Mouse (Mus musculus) Patski (cell line): Measurements from ENCODE around the gene Lrrc4c. TPM values are rescaled to one million over a fixed set of nuclear protein-coding genes. Genes with fewer than 3 reads are reported as not detected.

Experiments
- ATAC-seq: fragments of 100-300 bp; one replicate; pipeline ENCODE4 v1.8.0; 2021
- CTCF ChIA-PET: fragments of 350-600 bp; sonication (Branson Sonifier 250); formaldehyde crosslinking; loops from one replicate; lab custom pipeline; 2022; ENCODE audit warnings: inconsistent platforms; lab: Charles Lee
- POLR2A ChIA-PET: fragments of 350-600 bp; sonication (Branson Sonifier 250); formaldehyde crosslinking; loops from one replicate; lab custom pipeline; 2022; ENCODE audit warnings: antibody characterized with exemption, inconsistent platforms; lab: Charles Lee
- DNase-seq: peaks from one replicate; pipeline ENCODE4 v3.0.0-alpha.2; 2011; ENCODE audit warnings: low read depth, low spot score
- H3K27me3 ChIP-seq: fragments of 371-371 bp; one replicate; pipeline ENCODE4 v1.5.1; 2021
- CTCF ChIP-seq: fragments of 100-300 bp; IDR thresholded peaks from one replicate; pipeline ENCODE4 v1.5.1; 2021
- in situ Hi-C: fragments of 300-500 bp; cut with MboI; formaldehyde crosslinking; loops from 3 replicates; pipeline ENCODE4 v1.11.1; 2018; ENCODE audit warnings: low pct_unique_long_range_greater_than_20kb, mixed read lengths
- polyA plus RNA-seq: library from polyadenylated mRNA; unstranded; gene quantifications from one replicate; pipeline ENCODE4 v1.2.3, GENCODE M21; 2021

The Lrrc4c gene
- polyA plus RNA-seq, 1 experiment from 2014 or later = not detected

DNA sequence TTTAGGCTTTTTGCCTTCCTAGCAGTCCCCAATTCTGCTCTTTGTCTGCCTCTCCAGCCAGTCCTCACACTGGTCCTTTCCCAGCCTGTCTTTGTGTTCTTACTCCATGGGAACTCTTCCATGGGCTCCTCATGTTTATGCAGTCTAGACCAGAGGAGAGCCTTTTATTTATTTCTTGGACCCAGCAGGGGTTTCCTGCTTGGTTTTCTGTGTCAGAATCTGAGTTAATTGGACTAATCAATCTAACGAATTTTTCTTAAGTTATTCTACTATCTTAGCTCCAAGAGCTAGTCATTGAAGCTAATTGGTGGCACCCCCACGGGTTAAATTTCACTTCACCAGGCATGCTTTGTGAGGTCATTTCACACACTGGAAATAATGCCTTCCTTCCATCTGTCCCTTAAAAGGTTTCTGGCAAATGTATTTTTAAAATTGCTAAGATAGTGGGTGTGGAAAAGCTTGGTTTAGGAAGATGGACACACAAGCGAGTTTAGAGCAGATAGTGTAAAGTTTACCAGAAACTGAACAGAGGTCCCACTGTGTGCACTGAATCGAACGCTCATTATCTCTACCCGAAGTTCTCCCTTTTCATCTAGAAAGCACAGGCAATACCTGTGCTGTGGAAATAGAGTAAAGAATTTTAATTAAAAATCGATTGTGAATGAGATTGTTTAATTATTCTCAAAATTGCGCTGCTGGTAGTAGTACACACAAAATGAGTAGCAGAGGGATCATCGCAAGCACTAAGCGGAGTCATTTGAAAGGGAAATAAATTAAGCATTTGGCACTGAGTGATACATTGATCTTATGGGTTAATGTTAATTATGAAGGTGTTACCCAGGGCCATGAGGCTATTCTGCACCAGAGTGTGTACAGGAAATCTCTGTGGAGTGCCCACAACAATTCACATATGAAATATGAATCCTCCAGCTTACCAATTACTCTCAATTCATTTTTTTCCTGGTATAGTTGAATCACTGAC is 1226.0 kb downstream of the Lrrc4c start:
- ATAC-seq (no peak), DNase-seq (no peak)
- in situ Hi-C loops = no loop called here
- CTCF ChIA-PET = no interaction called here
- peaks cover 3% of the 10 kb centered on the region for H3K27me3 ChIP-seq
- POLR2A ChIA-PET = no interaction called here
- TF ChIP-seq CTCF = no peak

DNA sequence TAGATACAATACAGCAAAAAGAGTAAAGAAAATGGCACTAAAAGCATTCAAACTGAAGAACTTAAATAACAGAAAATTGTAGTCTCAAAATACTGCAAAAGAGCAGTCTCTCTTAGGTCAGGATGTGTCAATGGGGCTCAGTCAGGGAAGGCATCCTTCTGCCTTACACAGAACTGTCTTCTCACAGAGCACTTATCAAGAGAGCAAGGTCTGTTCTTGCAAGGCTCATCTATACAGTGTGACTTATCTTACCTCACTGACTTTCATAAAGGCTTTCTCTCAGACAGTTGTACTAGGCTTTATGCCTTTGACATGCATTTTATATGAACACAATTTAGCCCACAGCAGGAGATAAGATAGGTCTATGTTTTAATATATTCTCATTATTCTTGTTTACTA is 1226.7 kb downstream of the Lrrc4c start:
- TF ChIP-seq CTCF = no peak
- peaks cover 3% of the 10 kb centered on the region for H3K27me3 ChIP-seq
- ATAC-seq (no peak), DNase-seq (no peak)
- ChIA-PET CTCF (no interaction called here), POLR2A (no interaction called here)
- in situ Hi-C loops = no loop called here

DNA sequence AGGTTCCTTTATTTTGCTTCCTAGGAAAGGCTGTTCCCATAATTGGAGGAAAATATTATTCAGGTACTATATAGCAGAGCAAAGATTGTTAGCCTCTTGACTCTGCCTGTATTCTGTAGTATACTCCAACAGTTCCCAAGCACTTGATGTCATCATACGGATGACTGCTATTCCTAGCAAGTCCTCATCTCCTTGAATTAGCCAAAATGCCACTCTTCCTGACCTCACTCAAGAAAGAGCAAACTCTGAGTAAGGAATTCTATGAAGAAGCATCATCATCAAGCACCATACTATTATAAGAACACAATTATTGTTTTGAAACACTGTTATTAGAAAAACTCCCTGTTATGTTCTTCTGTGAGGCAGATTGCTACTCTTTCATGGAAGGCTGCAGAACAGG is 1228.0 kb downstream of the Lrrc4c start:
- H3K27me3 ChIP-seq = peaks cover 3% of the 10 kb centered on the region
- ChIA-PET POLR2A (no interaction called here), CTCF (no interaction called here)
- in situ Hi-C loops = no loop called here
- DNase-seq (no peak), ATAC-seq (no peak)
- TF ChIP-seq CTCF = no peak

DNA sequence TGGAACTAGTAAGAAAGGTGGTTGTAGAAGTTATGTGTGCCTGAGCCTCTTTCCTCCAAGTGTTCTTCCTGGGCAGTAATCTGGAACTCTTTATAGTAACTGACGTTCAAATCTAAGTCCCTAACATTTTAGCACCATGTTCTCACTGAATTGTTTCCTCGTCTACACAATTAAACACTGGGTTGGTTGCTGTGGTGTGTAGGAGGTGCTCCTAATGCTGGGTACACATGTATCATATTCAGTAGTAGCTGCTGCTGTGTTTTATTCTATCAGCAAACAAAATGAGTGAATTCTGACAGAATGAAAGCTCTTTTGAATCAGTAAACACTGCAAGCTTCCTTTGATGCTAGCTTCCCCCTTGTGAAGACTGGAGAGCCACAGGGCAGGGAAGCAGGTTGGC is 1246.5 kb downstream of the Lrrc4c start:
- in situ Hi-C loops = no loop called here
- no peaks in the 10 kb centered on the region for H3K27me3 ChIP-seq
- DNase-seq (no peak), ATAC-seq (no peak)
- TF ChIP-seq CTCF = no peak
- POLR2A ChIA-PET = no interaction called here
- CTCF ChIA-PET = no interaction called here

DNA sequence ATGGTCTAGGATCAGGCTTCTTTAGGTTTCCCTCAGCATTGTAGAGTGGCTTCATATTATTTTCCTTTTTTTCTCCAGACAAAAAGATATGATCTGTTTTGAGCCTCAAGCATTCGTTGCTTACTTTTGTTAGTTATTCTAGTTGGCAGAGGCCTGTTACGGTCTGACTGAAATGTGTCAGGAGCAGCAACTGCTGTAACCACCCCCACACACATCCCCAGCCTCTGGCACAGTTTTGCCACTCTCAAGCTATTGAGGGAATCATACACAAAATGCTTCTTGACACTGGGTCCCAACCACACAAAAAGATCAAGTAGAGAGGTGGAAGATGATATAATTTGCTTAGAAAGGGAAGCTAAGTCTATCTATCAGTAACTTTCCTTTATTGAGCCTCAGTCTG is 1251.0 kb downstream of the Lrrc4c start:
- DNase-seq (no peak), ATAC-seq (no peak)
- POLR2A ChIA-PET = no interaction called here
- no peaks in the 10 kb centered on the region for H3K27me3 ChIP-seq
- TF ChIP-seq CTCF = no peak
- in situ Hi-C loops = no loop called here
- CTCF ChIA-PET = no interaction called here

DNA sequence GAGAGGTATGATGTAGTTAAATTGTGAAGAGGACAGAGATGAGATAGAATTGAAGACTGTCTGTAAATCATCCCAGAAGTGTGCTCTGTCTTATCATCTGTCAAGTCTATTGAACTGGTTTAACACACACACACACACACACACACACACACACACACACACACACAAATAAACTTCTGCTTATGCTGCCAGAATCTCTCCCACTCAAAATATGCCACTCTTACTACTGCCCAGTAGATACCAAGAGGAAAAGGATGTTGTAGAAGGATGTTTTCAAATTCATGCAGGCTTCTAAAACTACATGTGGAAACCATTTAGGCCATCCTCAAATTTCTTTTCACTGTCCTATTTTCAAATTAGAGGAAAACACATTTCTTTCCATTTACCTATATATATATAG is 1257.0 kb downstream of the Lrrc4c start:
- in situ Hi-C loops = no loop called here
- DNase-seq (no peak), ATAC-seq (no peak)
- ChIA-PET POLR2A (no interaction called here), CTCF (no interaction called here)
- no peaks in the 10 kb centered on the region for H3K27me3 ChIP-seq
- no peak for TF ChIP-seq CTCF

DNA sequence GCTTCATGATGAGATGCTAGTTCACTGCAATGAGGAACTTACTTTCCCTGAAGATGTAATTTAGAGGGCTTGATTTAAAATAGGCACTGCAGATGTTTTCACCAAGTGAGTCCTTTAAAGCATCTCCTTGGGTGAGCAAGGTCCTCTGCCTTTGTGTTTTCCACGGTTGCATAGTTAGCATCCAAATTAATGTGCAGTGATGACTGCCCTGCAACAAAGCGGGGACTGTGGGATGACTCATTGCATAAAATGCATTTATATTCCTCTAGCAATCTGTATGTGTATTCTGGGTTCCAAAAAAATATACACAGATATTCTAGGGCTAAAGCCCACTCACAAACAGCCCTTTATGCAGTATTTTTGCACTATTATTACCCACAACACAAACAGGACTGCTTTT is 1263.2 kb downstream of the Lrrc4c start:
- ATAC-seq (no peak), DNase-seq (no peak)
- POLR2A ChIA-PET = no interaction called here
- no peak for TF ChIP-seq CTCF
- in situ Hi-C loops = no loop called here
- CTCF ChIA-PET = no interaction called here
- no peaks in the 10 kb centered on the region for H3K27me3 ChIP-seq

DNA sequence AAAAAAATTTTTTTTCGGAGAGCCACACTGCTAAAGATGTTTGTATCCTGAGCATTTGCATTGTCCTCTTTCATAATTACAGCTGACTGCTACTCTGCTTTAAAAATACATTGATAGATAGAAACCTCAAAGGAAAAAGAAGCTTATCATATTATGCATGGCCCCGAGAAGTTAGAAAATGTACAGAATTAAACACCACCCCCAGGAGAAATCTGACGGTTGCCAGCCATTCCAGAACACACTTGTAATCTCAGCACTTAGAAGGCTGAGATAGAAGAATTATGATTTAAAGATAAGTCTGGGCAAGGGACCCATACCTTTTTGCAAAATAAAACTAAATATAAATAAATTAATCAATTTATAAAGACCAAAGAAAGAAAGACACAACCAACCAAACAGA is 1268.4 kb downstream of the Lrrc4c start:
- no peak for DNase-seq
- no peak for TF ChIP-seq CTCF
- no peaks in the 10 kb centered on the region for H3K27me3 ChIP-seq
- ChIA-PET POLR2A (no interaction called here), CTCF (no interaction called here)
- in situ Hi-C loops = no loop called here
- ATAC-seq = no peak

DNA sequence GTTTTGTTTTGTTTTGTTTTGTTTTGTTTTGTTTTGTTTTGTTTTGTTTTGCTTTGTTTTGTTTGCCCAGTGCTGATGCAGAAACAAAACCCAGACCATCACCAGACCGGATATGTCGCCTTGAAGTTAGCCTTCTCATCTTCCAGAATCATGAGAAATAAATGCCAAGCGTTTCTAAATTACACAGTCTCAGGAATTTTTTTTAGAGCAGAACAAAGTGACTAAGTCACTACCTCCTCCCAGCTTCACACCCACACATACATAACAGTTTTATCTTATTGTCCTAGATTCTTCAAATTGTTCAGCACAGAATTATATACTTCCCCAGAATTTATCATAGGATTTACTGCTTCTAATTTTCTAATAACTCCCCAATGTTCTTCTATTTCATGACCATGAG is 1272.6 kb downstream of the Lrrc4c start:
- no peak for TF ChIP-seq CTCF
- CTCF ChIA-PET = no interaction called here
- H3K27me3 ChIP-seq = no peaks in the 10 kb centered on the region
- no peak for ATAC-seq
- in situ Hi-C loops = no loop called here
- POLR2A ChIA-PET = no interaction called here
- no peak for DNase-seq

DNA sequence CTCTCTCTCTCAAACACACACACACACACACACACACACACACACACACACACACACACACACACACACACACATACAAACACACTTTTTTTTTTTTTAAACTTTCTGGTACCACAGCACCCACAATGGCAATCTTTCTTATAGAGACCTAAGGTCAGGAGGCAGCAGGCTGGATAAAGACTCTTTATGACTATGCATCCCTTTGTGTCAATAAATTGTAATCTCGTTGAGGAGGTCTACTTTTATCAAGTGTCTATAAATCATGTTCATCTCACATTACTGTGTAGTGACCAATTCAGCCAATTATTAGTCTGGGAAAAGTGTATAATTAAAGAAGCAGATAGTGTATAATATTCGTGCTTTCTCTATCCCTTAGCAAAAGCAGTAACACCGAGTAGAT is 1286.2 kb downstream of the Lrrc4c start:
- no peak for TF ChIP-seq CTCF
- ChIA-PET POLR2A (no interaction called here), CTCF (no interaction called here)
- DNase-seq (no peak), ATAC-seq (no peak)
- in situ Hi-C loops = no loop called here
- H3K27me3 ChIP-seq = no peaks in the 10 kb centered on the region

DNA sequence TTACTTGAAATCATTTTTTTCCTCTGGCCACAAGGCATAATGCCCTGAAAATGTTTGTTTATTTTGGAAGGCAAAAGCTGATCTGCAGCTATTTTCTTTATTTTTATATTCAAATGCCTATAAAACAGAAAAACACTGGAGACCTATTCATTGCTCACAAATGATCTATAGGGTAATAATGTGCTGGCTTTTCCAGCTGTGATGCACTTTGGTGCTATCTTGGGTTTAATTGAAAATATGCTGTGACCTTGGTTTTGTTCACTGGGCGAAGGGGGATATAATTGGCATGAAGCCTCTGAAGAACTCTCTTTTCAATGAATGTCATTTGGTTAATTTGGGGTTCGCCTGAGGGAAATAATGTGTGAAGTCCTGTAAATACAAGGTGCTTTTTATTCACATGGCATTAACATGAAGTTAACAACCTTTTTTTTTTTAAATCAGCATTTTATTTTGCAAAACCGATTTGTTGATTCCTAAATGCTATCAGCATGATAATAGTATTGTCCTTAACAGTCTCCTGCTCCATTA is 1286.8 kb downstream of the Lrrc4c start:
- in situ Hi-C loops = no loop called here
- ChIA-PET POLR2A (no interaction called here), CTCF (no interaction called here)
- TF ChIP-seq CTCF = no peak
- DNase-seq (no peak), ATAC-seq (no peak)
- no peaks in the 10 kb centered on the region for H3K27me3 ChIP-seq
